Mouse (Mus musculus): ENCODE results near the gene Gm48552. TPM values are rescaled to one million over a fixed set of nuclear protein-coding genes. Genes with fewer than 3 reads are reported as not detected.

Gm48552 gene
- polyA plus RNA-seq, 1 experiment from 2014 or later: 1.0 TPM

DNA sequence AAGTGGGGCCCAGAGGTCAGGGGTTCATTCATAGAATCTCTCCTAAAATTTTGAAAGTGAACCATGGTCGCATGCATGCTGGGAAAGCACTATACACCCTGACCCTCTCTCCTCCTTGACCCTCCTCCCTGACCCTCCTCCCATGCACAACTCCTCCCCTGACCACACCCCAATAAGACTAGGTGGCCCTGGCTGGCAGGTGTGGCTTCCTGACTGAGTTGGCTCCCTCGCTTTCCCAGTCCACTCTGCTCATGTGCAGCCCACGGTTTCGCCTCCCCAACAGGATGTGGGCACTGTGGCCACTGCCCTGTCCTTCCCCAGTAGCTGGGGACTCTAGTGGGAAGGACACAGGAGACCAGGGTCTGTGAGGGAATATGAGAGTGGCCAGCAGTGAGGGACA, 21.5 kb downstream of the Gm48552 start:
- H3K9ac ChIP-seq (ENCODE audit: low read length): no peak overlapping the region; the same call in 1 of the 2 replicates
- peaks cover 71 to 94% of the 10 kb centered on the region in 2 experiments for H3K4me1 ChIP-seq (ENCODE audit: control insufficient read depth in 2 of 2, insufficient read depth in 2 of 2, low read length in 2 of 2)
- H3K4me3 ChIP-seq (ENCODE audit: control insufficient read depth in 1 of 2, insufficient read depth in 1 of 2, low read depth in 1 of 2, low read length in 2 of 2): no peak overlapping the region
- peaks cover 44% of the 10 kb centered on the region for H3K36me3 ChIP-seq (ENCODE audit: control insufficient read depth, insufficient read depth, low read length)
- peak overlapping the region; percentile 35 for H3K4me2 ChIP-seq (ENCODE audit: low read length)
- H3K27me3 ChIP-seq (ENCODE audit: control insufficient read depth, insufficient read depth, low read length): no peaks in the 10 kb centered on the region
- peak overlapping the region; percentile 56 to 97 for H3K27ac ChIP-seq (replicated peaks in 1 of 2; ENCODE audit: control insufficient read depth in 1 of 2, insufficient read depth in 1 of 2, low read depth in 2 of 2, low read length in 2 of 2)
- no peaks in the 10 kb centered on the region for H3K9me3 ChIP-seq (ENCODE audit: control insufficient read depth, low read length)
- ATAC-seq (ENCODE audit: insufficient number of reproducible peaks, insufficient read depth, low FRiP score, low read depth): no peak
- 60% methylated on average over 4 of the region's 4 CpGs for WGBS

DNA sequence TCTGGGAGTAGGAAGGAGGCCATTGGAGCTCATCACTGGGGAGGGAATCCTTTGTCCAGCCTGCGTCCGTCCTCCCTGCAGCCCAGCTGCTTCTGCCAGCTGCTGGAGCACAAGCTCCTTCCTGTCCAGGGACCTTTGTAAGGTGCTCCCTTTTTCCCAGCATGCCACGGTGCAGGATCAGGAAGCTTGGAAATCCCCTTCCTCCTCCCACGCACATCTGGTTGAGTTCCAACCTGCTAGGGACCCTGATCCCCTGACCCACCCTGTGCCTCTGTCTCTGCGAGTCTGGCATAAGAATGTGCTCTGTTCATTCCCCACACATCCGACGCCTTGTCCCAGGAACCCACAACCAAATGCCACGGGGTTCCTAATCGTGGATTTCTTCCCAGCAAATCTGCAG, 22.2 kb downstream of the Gm48552 start:
- H3K27me3 ChIP-seq (ENCODE audit: control insufficient read depth, insufficient read depth, low read length): no peaks in the 10 kb centered on the region
- H3K4me2 ChIP-seq (ENCODE audit: low read length): peak overlapping the region; percentile 52
- peaks cover 38% of the 10 kb centered on the region for H3K36me3 ChIP-seq (ENCODE audit: control insufficient read depth, insufficient read depth, low read length)
- H3K27ac ChIP-seq (replicated peaks in 1 of 2; ENCODE audit: control insufficient read depth in 1 of 2, insufficient read depth in 1 of 2, low read depth in 2 of 2, low read length in 2 of 2): peak overlapping the region; percentile 92 to 97
- H3K4me1 ChIP-seq (ENCODE audit: control insufficient read depth in 2 of 2, insufficient read depth in 2 of 2, low read length in 2 of 2): peaks cover 72 to 93% of the 10 kb centered on the region in 2 experiments
- H3K4me3 ChIP-seq (ENCODE audit: control insufficient read depth in 1 of 2, insufficient read depth in 1 of 2, low read depth in 1 of 2, low read length in 2 of 2): no peak overlapping the region
- H3K9ac ChIP-seq (ENCODE audit: low read length): peak overlapping the region; percentile 49
- WGBS: 66% methylated on average over 9 of the region's 9 CpGs
- no peak for ATAC-seq (ENCODE audit: insufficient number of reproducible peaks, insufficient read depth, low FRiP score, low read depth)
- H3K9me3 ChIP-seq (ENCODE audit: control insufficient read depth, low read length): no peaks in the 10 kb centered on the region

DNA sequence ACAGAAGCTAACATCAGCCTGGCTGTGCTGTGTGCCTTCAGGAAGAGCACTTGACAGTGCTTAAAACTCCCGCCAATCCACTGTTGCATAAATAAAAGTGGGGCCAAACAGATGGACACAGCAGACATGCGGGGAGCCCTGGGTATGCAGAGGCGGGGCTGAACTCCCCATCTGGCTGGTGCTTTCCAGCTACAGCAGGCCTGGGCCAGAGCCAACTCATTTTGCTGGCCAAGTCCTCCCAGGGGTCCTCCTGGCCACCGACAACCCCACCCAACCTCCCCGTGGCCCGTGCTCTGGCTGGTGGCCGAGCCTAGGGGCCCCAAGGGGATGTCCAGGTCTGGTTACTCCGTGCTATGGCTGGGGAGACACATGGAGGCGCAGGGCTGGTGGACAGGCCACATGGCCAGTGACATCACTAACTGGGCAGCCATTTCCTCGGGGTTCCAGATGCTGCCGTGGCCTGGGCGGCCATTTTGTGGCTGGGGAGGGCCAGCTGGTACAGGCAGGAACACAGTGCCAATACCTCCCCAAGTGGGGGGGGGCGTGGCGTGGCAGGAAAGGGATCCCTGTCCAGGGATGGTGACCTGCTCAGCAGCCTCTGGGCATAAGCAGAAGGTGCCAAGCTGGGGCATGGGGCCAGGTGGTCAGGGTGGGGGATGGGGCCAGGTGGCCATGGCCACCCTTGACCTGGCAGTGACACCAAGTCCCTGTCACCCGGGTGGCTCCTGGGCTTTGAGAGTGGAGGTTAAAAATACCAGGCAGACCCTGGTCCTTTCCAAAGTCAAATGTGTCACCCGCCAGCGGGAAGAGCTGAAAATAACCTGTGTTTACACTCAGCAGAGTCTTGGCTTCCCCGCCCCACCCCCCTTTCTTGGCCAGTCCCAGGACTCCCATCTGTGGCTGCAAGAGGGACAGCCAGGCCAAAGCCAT, 22.9 kb downstream of the Gm48552 start:
- WGBS: 31% methylated on average over 18 of the region's 18 CpGs

DNA sequence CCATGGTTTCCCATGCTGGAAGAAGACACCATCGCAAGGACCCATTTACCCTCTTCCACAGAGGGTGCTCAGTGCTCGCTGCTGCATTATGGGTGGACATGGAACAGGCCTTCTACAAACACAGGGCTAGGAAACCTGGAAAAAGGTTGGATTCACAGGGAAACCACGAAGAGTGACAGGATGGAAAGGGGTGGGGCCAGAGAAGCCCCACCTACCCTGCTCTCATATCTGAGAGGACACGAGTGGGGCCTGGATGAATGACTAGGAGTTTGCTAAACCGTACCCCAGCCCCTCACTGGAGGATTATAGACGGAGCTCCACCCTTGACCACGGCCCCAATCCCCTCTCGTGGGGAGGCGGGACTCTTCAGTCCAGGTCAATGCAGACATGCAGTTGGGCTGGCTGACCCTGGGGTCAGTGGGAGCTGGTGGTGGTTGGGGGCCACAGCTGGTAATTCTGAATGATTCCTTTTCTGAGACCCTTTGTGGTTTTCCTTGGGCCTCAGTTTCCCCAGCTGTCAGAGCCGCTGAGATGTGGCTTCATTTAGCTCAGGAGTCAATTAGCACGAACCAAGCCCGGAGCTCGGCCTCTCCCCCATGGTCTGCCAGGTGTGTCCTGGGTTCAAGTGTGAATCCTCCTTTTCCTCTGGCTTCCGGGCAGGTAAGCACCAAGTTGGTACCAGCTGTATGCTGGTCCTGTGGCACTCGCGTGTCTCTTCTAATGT, 23.9 kb downstream of the Gm48552 start:
- Histone ChIP-seq H3K27me3 (ENCODE audit: control insufficient read depth, insufficient read depth, low read length) (no peaks in the 10 kb centered on the region), H3K9ac (ENCODE audit: low read length) (peak overlapping the region; percentile 55; the same call in 1 of the 2 replicates), H3K9me3 (ENCODE audit: control insufficient read depth, low read length) (no peaks in the 10 kb centered on the region), H3K36me3 (ENCODE audit: control insufficient read depth, insufficient read depth, low read length) (peaks cover 27% of the 10 kb centered on the region), H3K4me1 (ENCODE audit: control insufficient read depth in 2 of 2, insufficient read depth in 2 of 2, low read length in 2 of 2) (peaks cover 71 to 94% of the 10 kb centered on the region in 2 experiments), H3K4me2 (ENCODE audit: low read length) (peak overlapping the region; percentile 52), H3K27ac (replicated peaks in 1 of 2; ENCODE audit: control insufficient read depth in 1 of 2, insufficient read depth in 1 of 2, low read depth in 2 of 2, low read length in 2 of 2) (peak overlapping the region; percentile 92 to 97), H3K4me3 (ENCODE audit: control insufficient read depth in 1 of 2, insufficient read depth in 1 of 2, low read depth in 1 of 2, low read length in 2 of 2) (no peak overlapping the region; a peak in 1 of 4 replicates)
- 69% methylated on average over 16 of the region's 16 CpGs for WGBS
- ATAC-seq (ENCODE audit: insufficient number of reproducible peaks, insufficient read depth, low FRiP score, low read depth): no peak

More for the DNA sequence above, 22.9 kb downstream of the Gm48552 start:
- Histone ChIP-seq H3K9me3 (ENCODE audit: control insufficient read depth, low read length) (no peaks in the 10 kb centered on the region), H3K36me3 (ENCODE audit: control insufficient read depth, insufficient read depth, low read length) (peaks cover 31% of the 10 kb centered on the region), H3K27me3 (ENCODE audit: control insufficient read depth, insufficient read depth, low read length) (no peaks in the 10 kb centered on the region), H3K27ac (replicated peaks in 1 of 2; ENCODE audit: control insufficient read depth in 1 of 2, insufficient read depth in 1 of 2, low read depth in 2 of 2, low read length in 2 of 2) (peak overlapping the region; percentile 92 to 97), H3K4me2 (ENCODE audit: low read length) (peak overlapping the region; percentile 52), H3K4me3 (ENCODE audit: control insufficient read depth in 1 of 2, insufficient read depth in 1 of 2, low read depth in 1 of 2, low read length in 2 of 2) (no peak overlapping the region; a peak in 1 of 4 replicates), H3K9ac (ENCODE audit: low read length) (peak overlapping the region; percentile 55), H3K4me1 (ENCODE audit: control insufficient read depth in 2 of 2, insufficient read depth in 2 of 2, low read length in 2 of 2) (peaks cover 71 to 94% of the 10 kb centered on the region in 2 experiments)
- ATAC-seq (ENCODE audit: insufficient number of reproducible peaks, insufficient read depth, low FRiP score, low read depth): peak; percentile 29

DNA sequence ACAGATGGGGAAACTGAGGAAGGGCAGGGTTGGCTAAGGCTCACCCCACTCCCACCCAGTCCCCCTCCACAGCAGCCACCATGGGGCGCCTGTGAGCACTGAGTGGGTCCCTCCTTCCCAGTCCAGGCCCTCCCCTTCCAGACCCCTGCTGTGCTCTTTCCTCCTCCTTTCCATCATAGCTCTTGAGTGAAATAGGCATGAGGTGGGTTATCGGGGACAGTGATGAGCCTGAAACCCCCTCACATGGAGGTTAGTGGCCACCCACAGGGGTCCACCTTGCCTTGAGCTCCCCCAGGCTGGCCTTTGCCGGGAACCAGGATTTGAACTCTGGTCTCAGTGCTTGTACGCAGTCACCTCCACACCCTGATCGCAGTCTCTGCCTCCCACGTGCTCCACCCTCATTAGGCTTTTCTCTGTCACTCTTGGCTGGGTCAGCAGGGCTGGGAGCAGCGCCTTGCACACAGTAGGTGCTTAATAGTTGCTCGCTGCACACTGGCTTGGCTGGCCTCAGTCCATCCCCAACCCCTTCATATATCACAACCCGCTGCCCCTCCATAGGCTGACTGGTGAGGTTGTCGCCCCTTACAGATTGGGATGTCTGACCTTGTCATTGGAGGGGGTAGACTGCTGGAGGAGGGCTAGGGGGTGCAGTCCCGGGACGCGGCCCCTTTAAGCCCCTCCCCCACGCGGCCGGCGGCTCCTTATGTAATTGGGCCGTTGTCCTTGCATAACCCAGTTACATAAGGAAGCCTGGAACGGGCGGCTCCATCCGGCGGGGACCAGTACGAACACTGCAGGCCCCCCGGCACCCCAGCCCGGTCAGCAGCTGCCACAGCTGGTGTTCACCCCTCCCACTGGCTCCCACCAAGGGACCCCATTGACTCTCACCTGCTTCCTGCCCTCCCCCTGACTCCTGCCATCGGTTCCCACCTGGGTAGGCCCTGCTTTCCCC, 24.8 kb downstream of the Gm48552 start:
- Histone ChIP-seq H3K4me3 (ENCODE audit: control insufficient read depth in 1 of 2, insufficient read depth in 1 of 2, low read depth in 1 of 2, low read length in 2 of 2) (0 out of 4 replicates have a peak overlapping the region, but pooled peaks of 1 of the 2 experiments have one; percentile 13), H3K36me3 (ENCODE audit: control insufficient read depth, insufficient read depth, low read length) (peaks cover 22% of the 10 kb centered on the region), H3K4me2 (ENCODE audit: low read length) (peak overlapping the region; percentile 44), H3K27ac (replicated peaks in 1 of 2; ENCODE audit: control insufficient read depth in 1 of 2, insufficient read depth in 1 of 2, low read depth in 2 of 2, low read length in 2 of 2) (peak overlapping the region in 1 of 2 experiments; percentile 97; a peak in 2 of 4 replicates), H3K27me3 (ENCODE audit: control insufficient read depth, insufficient read depth, low read length) (no peaks in the 10 kb centered on the region), H3K9me3 (ENCODE audit: control insufficient read depth, low read length) (no peaks in the 10 kb centered on the region), H3K4me1 (ENCODE audit: control insufficient read depth in 2 of 2, insufficient read depth in 2 of 2, low read length in 2 of 2) (peaks cover 64 to 92% of the 10 kb centered on the region in 2 experiments), H3K9ac (ENCODE audit: low read length) (peak overlapping the region; percentile 46)
- WGBS: 34% methylated on average over 26 of the region's 26 CpGs
- no peak for ATAC-seq (ENCODE audit: insufficient number of reproducible peaks, insufficient read depth, low FRiP score, low read depth)

DNA sequence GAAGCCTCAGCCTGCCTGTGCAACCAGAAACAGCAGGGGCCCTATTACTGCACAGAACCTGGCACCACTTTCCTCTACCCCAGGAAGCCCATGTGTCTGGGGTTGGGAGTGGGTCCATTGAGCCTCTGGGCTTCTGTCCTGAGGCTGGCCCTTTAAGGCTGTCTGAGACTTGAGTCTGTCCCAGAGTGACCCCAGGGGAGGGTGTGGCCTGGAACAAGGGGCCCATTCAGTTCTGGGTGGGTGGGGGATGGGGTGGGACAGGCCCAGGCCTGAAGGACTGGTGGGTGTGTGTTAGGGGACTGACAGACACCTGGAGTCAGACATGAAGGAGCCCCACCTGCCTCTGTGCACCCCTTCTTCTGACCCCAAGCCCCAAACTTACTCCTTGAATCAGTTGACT, 25.9 kb downstream of the Gm48552 start:
- Histone ChIP-seq H3K27ac (replicated peaks in 1 of 2; ENCODE audit: control insufficient read depth in 1 of 2, insufficient read depth in 1 of 2, low read depth in 2 of 2, low read length in 2 of 2) (0 out of 4 replicates have a peak overlapping the region, but pooled peaks of 1 of the 2 experiments have one; percentile 44), H3K9ac (ENCODE audit: low read length) (no peak overlapping the region; the same call in 1 of the 2 replicates), H3K4me2 (ENCODE audit: low read length) (0 out of 2 replicates have a peak overlapping the region, but pooled peaks have one; percentile 44), H3K27me3 (ENCODE audit: control insufficient read depth, insufficient read depth, low read length) (no peaks in the 10 kb centered on the region), H3K36me3 (ENCODE audit: control insufficient read depth, insufficient read depth, low read length) (peaks cover 32% of the 10 kb centered on the region), H3K9me3 (ENCODE audit: control insufficient read depth, low read length) (no peaks in the 10 kb centered on the region), H3K4me1 (ENCODE audit: control insufficient read depth in 2 of 2, insufficient read depth in 2 of 2, low read length in 2 of 2) (peaks cover 65 to 90% of the 10 kb centered on the region in 2 experiments), H3K4me3 (ENCODE audit: control insufficient read depth in 1 of 2, insufficient read depth in 1 of 2, low read depth in 1 of 2, low read length in 2 of 2) (no peak overlapping the region)
- no peak for ATAC-seq (ENCODE audit: insufficient number of reproducible peaks, insufficient read depth, low FRiP score, low read depth)
